Mouse (Mus musculus): ENCODE measurements around the gene Atp12a. TPM values are rescaled to one million over a fixed set of nuclear protein-coding genes. Genes with fewer than 3 reads are reported as not detected.
A peak's percentile ranks its signal among the peaks of the same experiment; 100 is the strongest.

Atp12a gene
- not detected for total RNA-seq (2022)

DNA sequence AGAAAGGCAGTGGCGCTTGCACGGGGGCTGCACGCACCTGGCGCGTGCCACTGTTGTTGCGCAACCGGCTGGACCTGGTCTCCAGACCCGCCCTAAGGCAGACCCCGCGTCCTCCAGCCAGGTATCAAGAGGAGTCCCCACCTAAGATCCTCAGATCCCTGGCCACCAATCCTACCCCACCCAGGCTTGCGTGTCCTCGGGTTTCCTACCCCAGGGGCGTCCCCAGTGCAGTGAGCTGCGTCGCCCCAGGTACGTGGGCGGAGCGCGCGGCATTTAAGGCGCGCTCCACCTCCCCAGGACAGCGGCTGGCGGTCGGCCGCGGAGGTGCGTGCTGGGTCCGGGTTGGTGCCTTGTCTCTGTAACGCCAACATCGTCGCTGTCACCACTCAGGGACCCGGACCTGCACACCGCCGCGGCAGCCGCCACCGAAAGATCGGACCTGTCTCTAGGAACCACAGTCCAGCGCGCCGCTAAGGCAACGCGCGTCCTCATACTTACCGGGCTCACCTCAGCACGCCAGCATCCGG is at the start of gene Atp12a:
TSS of gene Atp12a (plus strand) at position 358 of the 527 bp plus-strand sequence.
- no peak for DNase-seq (ENCODE audit: low spot score in 2 of 2)

DNA sequence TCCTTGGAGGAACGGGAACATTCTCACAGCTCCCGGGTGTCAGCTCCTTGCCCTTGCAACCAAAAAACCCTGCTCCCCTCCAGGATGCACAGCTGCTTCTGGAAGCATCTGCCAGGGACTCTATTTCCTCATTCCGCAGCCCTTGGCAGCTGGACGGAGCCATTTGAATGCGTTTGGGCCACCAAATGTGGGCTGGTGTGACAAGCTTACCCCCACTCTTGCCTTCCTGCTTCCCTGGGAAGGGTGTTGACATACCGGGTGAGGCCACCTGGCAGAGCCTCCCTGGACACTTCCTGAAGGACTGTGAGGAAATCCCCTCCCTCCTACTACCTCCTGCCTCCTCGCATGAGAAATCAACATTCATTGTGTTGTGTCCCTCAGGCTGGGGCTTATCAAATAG is 49.3 kb upstream of the Atp12a start:
- DNase-seq (ENCODE audit: low spot score in 2 of 2): no peak

GRCm38 (mm10) chr14:56316333-56316732 is 48.5 kb upstream of the Atp12a start:
- DNase-seq (ENCODE audit: low spot score in 2 of 2): no peak

- DNase-seq (ENCODE audit: low spot score in 2 of 2): no peak
Measured at GRCm38 (mm10) chr14:56322982-56323381, 41.9 kb upstream of the Atp12a start.

DNA sequence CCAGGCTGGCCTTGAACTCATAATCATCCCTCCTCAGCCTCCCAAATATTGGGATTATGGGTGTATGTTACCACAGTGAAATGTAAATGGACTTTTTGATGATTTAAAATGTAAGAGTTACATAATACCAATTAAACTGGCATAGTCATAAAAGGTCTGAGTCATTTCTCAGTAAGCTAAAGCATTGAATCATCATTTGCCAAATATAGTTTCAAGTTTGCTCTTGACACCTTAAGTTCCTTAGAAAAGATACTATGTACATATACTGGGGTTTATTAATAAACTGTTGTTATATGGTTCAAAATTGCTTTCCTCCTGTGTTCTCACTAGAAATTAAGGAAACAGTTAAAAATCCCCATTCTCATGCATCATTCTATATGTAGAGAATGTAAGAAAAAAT is 39.8 kb upstream of the Atp12a start:
- DNase-seq (ENCODE audit: low spot score in 2 of 2): no peak

DNA sequence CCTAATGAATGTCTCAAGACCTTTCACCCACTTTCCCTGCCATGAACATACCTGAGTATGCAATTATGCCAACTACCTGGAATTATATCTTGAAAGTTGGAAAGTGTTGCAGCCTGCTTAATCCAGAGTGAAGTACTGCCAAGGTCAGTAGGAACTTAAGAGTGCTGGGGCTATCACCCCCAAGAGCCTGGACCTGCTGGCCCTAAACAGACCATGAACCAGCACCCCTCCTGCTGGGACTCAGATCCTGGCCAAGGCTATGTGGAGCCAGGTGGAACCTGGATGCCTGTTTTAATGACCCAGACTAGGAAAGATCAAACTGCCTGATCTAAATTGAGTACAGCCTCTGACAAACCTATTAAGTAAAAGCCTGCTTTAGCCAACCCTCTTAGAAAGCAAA is 31.2 kb upstream of the Atp12a start:
- no peak for DNase-seq (ENCODE audit: low spot score in 2 of 2)

DNA sequence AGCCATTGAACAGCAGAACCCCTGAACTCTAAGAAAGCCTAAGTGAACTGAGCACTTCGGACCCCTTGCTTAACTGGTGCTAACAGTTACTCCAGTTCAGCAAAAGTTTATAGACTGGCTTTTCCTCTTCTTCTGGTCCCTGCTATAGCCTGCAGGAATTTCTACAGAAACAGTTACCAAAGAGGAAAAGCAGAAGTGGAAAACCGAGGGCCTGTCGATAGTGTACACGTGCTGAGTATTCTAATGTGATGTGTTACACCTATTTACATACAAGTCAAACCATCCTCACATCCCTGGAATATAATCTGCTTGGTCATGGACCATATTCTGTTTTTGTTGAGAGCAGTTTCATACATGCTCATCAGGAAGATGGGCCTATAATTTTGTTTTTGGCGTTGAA is 30.4 kb upstream of the Atp12a start:
- no peak for DNase-seq (ENCODE audit: low spot score in 2 of 2)

DNA sequence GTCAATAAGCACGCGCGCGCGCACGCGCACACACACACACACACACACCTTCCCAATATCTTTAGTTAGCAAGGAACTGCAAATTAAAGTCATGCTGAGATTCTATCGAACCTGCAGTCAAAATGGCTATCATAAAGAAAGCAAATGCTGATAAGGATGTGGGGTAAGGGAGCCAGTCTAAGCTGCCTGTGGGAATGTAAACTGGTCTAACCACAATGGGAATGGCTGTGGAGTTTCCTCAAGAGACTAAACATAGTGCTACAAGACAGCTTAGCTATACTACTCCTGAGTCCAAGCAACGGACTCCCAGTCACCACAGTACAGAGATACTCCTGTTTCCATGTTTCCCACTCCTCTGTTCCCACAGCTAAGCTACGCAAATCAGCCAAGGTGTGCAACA is 28.8 kb upstream of the Atp12a start:
- DNase-seq (ENCODE audit: low spot score in 2 of 2): no peak

- no peak for DNase-seq (ENCODE audit: low spot score in 2 of 2)
Measured at GRCm38 (mm10) chr14:56337075-56337474, 27.8 kb upstream of the Atp12a start.

GRCm38 (mm10) chr14:56337696-56338095 is 27.2 kb upstream of the Atp12a start:
- DNase-seq (ENCODE audit: low spot score in 2 of 2): no peak

- DNase-seq (ENCODE audit: low spot score in 2 of 2): no peak
Measured at GRCm38 (mm10) chr14:56338882-56339442, 25.9 kb upstream of the Atp12a start.

GRCm38 (mm10) chr14:56348704-56349103 is 16.2 kb upstream of the Atp12a start:
- DNase-seq (ENCODE audit: low spot score in 2 of 2): peak; percentile 11 to 36

DNA sequence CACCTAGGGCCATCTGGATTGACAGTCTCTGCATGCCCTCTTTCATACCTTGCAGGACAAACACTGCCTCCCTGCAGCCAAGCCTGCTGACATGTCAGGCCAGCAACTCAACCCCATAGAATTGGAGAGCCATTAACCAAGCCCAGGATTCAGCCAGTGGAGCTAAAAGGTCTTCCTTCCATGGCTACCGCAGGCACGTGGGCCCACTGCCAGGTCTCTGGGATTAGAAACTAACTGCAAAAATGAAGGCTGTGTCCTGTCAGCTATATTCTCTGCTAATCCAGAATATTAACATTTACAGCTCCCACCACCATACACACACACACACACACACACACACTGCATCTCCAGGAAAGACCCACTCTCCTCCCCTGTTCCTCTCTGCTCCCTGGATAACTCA is 15.3 kb upstream of the Atp12a start:
- DNase-seq (ENCODE audit: low spot score in 2 of 2): no peak

GRCm38 (mm10) chr14:56351959-56352660 is 12.8 kb upstream of the Atp12a start:
- no peak for DNase-seq (ENCODE audit: low spot score in 2 of 2)

DNA sequence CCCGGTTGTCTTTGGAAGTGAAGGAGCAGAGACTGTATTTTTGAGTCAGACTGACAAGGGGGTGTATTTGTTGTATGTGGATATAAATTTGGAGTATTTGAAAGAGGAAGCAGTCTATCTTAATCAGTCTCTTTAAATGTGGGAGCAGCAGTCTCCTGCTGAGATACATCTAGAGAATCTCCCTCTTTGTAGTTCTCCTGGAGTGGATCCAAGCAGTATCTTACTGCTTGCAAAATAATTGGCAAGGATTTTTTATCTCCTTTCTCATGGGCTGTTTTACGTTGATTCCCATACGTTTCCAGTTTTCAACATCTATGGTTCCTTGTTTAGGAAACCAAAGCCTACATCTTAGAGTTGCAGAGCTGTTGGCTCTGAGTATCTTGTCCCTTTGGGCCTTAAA is 10.1 kb upstream of the Atp12a start:
- no peak for DNase-seq (ENCODE audit: low spot score in 2 of 2)

DNA sequence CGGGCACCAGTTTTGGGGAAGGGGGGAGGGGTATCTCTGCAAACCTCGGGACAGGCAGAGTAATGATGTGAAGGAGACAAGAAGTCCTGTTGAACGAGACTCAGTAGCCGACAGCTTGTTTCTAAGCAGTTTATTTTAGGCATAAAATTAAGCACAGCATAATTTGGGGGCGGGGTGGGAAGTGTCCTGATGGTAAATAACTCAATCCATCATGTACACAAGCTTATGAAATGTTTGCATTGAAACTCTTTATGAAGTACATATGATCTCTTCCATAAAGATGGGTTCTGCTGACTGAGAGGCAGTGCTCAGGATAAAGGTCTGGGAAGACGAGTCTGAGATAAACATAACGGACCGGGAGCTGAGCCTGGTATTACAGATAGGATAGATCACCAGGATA is 9.5 kb upstream of the Atp12a start:
- no peak for DNase-seq (ENCODE audit: low spot score in 2 of 2)

GRCm38 (mm10) chr14:56356196-56356595 is 8.7 kb upstream of the Atp12a start:
- DNase-seq (ENCODE audit: low spot score in 2 of 2): no peak

GRCm38 (mm10) chr14:56358422-56358821 is 6.4 kb upstream of the Atp12a start:
- no peak for DNase-seq (ENCODE audit: low spot score in 2 of 2)

GRCm38 (mm10) chr14:56359131-56359530 is 5.7 kb upstream of the Atp12a start:
- DNase-seq (ENCODE audit: low spot score in 2 of 2): no peak

DNA sequence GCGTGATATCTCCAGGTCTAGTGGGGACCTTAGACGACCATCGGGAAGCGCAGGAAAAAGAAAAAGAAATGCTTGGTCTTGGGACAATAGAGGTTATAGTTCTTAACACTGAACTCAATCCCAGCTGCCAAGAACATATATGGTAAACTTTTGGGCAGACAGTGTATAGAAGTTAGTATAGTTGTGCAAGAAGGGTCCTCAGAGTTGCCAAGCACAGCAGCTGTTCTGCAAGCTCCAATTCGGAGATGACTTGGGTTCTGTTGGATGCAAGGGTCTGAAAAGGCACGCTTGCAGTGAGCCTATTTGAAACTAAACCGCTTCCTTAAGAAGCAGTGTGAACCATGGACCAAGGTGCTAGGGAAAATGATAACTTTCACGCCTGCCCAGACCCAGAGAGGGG is 424 bp downstream of the Atp12a start:
- no peak for DNase-seq (ENCODE audit: low spot score in 2 of 2)

DNA sequence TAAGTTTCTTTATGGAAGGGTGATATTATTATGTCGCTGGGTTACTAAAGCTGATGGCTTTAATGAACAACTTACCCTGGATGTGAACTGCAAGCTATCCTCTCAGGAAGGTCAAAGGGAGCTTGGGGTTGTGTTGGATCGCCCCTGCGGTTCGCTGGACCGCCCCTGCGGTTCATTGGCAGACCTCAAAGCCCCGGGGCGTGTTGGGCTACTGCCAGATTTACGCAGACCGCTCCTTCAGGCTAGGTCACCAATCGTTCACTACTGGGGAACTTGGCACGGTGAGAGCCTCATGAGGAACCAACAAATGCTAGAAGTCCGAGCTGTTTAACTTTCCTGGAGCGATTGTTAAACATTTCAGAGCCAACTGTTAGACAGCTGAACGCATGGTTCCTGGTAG is 1.8 kb downstream of the Atp12a start:
- DNase-seq (ENCODE audit: low spot score in 2 of 2): no peak

- no peak for DNase-seq (ENCODE audit: low spot score in 2 of 2)
Measured at GRCm38 (mm10) chr14:56368834-56369233, 4.0 kb downstream of the Atp12a start.

- DNase-seq (ENCODE audit: low spot score in 2 of 2): peak; percentile 61 to 83
Measured at GRCm38 (mm10) chr14:56375731-56376130, 10.9 kb downstream of the Atp12a start.
